Mouse (Mus musculus) spleen, adult 2 months (tissue): ENCODE measurements around the gene Abcc9.

ENCODE experiments used
- CTCF ChIP-seq: fragments of 200-500 bp; IDR thresholded peaks from 2 replicates; pipeline ENCODE4 v1.5.1; 2011; ENCODE audit warnings: mild to moderate bottlenecking, inconsistent platforms; ENCODE audit not compliant: insufficient read depth, insufficient read length, insufficient replicate concordance; ENCODE audit errors: extremely low read depth
- POLR2A ChIP-seq: fragments of 200-500 bp; IDR thresholded peaks from 2 replicates; pipeline ENCODE4 v1.6.1; 2011; ENCODE audit warnings: low read depth, low read length, inconsistent platforms

- TF ChIP-seq CTCF (no peak), POLR2A (no peak)
Observed at GRCm38 (mm10) chr6:142735302-142736005, 33.3 kb upstream of the Abcc9 start.
